Mouse (Mus musculus) ovary, postnatal 36 days (tissue): ENCODE data around the gene Slc9a3r2.
A peak's percentile ranks its signal among the peaks of the same experiment; 100 is the strongest.

ENCODE experiments used
- DNase-seq: peaks from one replicate; pipeline ENCODE4 v3.0.0; 2022; ENCODE audit warnings: low spot score, mixed read lengths

The Slc9a3r2 gene

DNA sequence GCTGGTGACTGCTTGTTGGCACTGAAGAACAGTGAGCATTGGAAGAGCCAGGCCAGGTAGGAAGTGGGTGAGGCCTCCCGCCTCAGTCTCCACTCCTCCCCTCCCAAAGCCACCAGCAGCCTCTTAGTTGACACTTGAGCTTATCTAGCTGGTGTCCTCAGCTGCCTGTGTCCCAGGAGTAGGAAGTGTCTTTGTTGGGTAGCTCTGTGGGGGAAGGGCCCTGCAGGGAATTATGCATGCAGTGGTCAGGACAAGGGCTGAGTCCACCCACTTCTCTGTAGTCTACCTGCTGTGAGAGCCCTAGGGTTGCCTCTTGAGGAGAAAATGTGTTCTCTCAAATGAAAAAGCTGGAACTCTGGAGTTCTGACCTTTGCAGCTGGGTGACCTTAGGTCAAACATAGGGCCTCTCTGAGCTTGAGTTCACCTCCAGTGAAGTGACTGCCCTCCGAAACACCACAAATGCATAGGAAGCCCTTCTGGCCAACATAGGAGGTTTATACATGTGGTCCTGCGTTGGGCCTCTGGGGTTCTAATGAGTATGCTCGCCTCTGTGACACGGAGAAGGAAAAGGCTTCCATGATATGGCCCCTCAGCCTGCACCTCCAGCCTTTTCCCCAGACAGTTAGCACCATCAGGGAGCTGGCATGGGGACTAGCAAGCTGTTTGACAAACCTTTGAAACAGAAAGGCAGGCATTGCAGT lies 13.2 kb downstream of the Slc9a3r2 start:
- DNase-seq = no peak

GRCm38 (mm10) chr17:24635694-24636093 lies 14.4 kb downstream of the Slc9a3r2 start:
- no peak for DNase-seq

DNA sequence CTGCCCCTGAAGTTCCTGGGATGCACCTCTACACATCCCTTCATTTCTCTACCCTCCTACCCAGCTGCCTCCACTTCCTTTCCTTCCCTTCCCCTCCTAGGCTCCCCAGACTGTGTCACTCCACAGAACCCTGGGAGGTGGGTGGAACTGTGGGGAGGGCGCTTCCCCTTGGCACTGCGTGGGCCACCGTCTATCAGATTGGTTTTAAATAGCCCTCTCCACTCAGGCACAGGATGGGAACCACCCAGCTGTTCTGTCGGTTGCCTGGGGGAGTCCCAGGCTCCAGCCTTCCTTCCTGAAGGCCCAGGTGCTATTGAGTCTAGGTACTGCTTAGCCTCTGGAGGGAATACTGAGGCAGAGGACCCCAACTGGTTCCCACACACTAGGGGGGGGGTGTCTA lies 15.1 kb downstream of the Slc9a3r2 start:
- DNase-seq = no peak

GRCm38 (mm10) chr17:24633831-24634230 lies 16.3 kb downstream of the Slc9a3r2 start:
- DNase-seq = no peak

- peak; percentile 63 for DNase-seq
Measured at GRCm38 (mm10) chr17:24632813-24633449, 17.2 kb downstream of the Slc9a3r2 start.

GRCm38 (mm10) chr17:24632167-24632812 lies 17.8 kb downstream of the Slc9a3r2 start, which contains the start of the genes Tsc2 and Nthl1:
TSS of gene Tsc2 (minus strand) at chr17:24632630.
TSS of gene Nthl1 (plus strand) at chr17:24632680.
- DNase-seq = peak; percentile 84

GRCm38 (mm10) chr17:24630072-24630471 lies 20.1 kb downstream of the Slc9a3r2 start:
- DNase-seq = no peak

DNA sequence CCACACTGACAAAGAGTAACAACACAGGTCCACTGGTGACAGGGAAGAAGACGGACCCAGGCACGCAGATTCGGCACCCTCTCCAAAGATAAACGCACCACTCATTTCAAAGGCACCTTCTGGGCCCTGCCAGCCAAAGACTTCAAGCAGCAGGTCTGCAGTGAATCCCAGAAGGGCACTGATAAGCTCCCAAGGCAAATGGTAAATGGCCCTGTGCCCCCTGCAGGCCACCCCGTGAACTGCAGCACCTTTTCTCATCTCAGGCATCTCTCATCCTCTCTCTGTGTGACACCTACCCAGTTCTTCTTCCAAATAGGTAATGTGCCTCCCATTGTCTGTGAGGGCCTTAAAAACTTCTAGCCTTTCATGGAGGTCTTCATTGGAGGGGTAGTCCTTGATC lies 21.5 kb downstream of the Slc9a3r2 start:
- DNase-seq = peak; percentile 73

- DNase-seq = no peak
Measured at GRCm38 (mm10) chr17:24625472-24625871, 24.7 kb downstream of the Slc9a3r2 start.

DNA sequence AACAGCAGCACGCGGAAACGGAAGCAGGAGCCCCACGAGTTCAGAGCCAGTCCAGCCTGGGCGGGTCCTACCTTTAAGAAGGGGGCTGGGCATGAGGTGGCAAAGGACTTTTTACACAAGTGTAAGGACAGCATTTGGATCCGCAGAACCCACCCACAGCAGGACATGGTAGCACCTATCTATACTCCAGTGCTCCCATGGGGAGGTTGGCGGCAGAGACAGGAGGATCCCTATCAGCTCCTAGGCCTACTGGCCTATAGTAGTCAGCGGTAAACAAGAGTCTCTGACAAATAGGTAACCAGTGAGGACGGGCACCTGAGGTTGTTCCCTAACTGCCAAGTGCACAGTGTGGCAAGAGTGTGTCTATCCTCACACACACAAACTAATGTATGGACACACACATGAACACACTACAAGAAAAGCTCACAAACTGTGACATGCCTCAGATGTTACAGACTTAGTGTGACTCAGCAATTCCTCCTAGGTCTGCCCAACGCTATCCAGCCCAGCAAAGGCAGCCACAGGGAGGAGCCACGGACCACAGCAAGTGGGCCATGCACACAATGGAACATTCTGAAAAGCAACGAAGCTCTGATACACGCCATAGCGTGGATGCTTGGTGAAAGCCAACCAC lies 32.4 kb downstream of the Slc9a3r2 start:
- DNase-seq = no peak

DNA sequence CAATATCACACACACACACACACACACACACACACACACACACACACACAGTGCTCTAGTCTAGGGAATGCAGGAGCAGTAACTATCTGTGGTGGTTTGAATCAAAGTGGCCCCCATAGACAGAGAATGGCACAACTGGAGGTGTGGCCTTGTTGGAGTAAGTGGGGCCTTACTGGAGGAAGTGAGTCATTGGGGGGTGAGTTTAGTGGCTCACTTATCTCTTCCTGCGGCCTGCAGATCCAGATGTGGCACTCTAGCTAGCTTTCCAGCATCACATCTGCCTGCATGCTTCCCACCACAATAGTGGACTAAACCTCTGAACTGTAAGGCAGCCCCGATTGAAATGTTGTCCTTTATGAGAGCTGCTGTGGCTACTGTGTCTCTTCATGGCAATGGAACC lies 39.4 kb downstream of the Slc9a3r2 start:
- no peak for DNase-seq

GRCm38 (mm10) chr17:24608874-24609273 lies 41.3 kb downstream of the Slc9a3r2 start:
- no peak for DNase-seq

DNA sequence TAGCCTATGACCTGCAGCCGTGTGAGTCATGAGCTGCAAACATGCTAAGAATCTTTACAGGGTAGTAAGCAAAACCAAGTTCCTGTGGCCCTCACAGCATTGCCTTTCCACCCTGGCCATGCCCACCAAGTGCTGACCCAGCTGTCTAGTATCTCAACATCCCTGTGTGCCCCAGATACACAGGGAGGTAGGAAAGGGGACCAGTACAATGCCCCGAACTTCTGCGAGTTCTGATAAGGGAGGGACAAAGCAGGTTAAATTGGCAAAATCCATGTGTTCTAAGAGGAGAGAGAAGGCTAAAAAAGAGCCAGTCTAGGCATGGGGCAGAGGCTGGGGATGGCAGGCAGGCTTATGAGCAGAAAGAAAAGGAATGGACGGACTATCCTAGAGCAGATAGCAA lies 41.8 kb downstream of the Slc9a3r2 start:
- no peak for DNase-seq

GRCm38 (mm10) chr17:24604557-24604956 lies 45.6 kb downstream of the Slc9a3r2 start:
- DNase-seq = no peak

DNA sequence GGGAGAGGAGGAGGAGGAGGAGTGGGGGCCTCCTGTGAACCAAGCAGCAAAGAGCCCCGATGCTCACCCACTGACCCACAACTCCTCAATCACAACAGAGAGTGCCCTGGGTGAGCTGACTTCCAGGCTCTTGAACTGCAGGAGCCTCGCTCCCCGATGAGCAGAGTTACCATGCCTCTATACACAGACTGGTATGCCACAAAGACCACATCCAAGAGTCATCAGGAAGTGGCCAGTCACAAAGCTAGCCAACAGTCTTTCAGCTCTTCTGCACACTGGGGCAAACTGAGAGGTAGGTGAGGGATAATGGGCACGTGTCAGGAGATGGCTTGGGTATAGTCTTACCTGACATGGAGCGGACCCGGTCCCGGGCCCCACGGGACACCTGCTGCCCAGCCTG lies 46.2 kb downstream of the Slc9a3r2 start:
- DNase-seq = no peak

- DNase-seq = no peak
Measured at GRCm38 (mm10) chr17:24600502-24600901, 49.6 kb downstream of the Slc9a3r2 start.

DNA sequence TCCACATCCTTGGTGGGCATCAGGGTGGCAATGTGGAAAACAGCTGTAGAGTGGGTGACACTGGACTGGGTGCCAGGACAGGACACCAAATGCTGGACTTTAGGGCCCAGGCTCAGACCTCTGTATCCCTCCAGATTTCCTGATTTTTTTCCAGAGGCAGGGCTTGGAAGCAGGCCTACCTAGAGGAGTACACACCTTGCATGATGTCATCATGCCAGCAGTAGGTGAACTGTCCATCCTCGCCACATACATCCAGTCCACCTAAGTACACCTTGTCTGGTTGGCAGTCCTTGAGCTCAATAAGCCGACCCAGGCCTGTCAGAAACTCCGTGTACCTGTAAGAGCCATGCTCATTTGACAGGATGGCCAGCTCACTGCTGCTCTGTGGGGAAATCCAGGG lies 52.1 kb downstream of the Slc9a3r2 start:
- DNase-seq = no peak

- no peak for DNase-seq
Measured at GRCm38 (mm10) chr17:24596471-24597183, 53.5 kb downstream of the Slc9a3r2 start.

DNA sequence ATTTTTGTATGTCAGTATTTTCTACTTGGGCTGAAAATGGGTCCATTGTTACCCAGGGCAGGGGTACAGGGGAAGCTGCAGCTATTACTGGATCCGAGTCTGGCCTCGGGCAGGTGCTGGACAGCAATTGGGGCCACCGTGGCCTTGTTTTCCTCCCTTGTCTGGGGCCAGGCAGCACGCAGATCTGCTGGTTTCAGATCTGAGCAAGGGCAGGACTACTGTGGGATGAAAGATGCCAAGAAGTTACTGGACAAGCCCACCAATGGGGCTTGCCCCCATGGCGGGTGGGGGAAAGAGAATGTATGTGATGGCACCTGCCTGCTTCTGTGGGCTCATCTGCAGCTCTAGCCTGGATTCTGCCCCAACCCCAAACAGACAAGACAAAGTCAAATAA lies 54.1 kb downstream of the Slc9a3r2 start:
- DNase-seq = no peak

DNA sequence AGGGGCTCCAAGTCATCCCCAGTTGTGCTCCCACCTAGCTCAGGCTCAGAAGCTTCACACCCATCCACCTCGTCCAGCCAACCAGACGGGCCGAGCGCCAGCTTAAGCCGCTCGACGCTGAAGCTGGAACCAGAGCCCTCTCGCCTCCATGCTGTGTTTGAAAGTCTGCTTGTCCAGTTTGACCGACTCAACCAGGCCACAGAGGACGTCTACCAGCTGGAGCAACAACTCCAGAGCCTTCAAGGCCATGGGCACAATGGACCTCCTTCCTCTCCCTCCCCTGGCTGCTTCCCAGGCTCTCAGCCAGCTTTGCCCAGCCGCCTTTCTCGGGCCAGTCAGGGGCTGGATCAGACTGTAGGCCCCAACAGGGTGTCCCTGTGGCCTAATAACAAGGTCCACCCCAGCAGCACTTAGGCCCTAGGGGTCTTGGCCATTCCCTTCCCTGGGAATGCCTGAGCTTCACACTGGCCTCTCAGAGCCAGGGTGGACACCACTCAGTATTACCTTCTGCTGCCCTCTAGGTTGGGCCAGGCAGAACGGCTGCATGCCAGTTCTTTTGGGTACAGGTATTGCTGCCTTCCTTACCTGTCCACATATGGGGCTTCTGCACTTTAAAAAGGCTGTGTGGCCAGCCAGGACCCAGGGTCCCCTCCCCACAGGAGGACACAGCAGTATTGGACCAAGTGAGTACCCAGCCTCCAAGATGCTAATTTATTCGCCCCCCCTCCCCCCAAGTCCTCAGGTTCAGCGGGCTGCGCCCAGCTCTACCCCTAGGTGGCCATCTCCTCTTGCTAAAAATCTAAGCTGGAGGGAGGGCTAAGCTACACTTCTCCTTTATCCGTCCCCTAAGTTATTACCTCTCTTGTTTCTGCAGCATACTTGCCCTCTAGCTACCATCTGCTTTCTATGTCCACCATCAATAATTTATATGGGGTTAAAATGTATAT lies 54.7 kb downstream of the Slc9a3r2 start:
- peak; percentile 45 for DNase-seq
